Mouse (Mus musculus) gastrocnemius, adult 18-20 months (tissue): ENCODE measurements around the gene Foxo3. TPM values are rescaled to one million over a fixed set of nuclear protein-coding genes. Genes with fewer than 3 reads are reported as not detected.

Experiments used
- DNase-seq: peaks from one replicate; pipeline ENCODE4 v3.0.0; 2021; ENCODE audit warnings: low spot score
- long read RNA-seq, 2 experiments: library from polyadenylated mRNA; stranded (forward); transcript quantifications; one replicate each; pipeline ENCODE4 v2.0.0; 2021
- total RNA-seq, 2 experiments: library from RNA; stranded (reverse); gene quantifications; 2 replicates each; pipeline ENCODE4 v1.2.3; 2021

The Foxo3 gene
- 10 to 100 TPM; 23.3 to 29.8 TPM for total RNA-seq
- long read RNA-seq, experiment 1, full-length matches to known transcripts: 6 of 7 reads
- long read RNA-seq, experiment 1, partial matches to known transcripts: 0 of 7 reads
- long read RNA-seq, experiment 1, other reads (novel, unspliced or antisense): 1 of 7 reads
- long read RNA-seq, experiment 2, full-length matches to known transcripts: 6 of 8 reads
- long read RNA-seq, experiment 2, partial matches to known transcripts: 0 of 8 reads
- long read RNA-seq, experiment 2, other reads (novel, unspliced or antisense): 2 of 8 reads

- peak; percentile 90 for DNase-seq
These were observed at the start of gene Foxo3 for GRCm38 (mm10) chr10:42276507-42277345. Gene Foxo3, minus strand, starts transcription at chr10:42276755.

GRCm38 (mm10) chr10:42325305-42325704 lies 48.8 kb upstream of the Foxo3 start:
- no peak for DNase-seq

GRCm38 (mm10) chr10:42323978-42324377 lies 47.4 kb upstream of the Foxo3 start:
- no peak for DNase-seq

DNA sequence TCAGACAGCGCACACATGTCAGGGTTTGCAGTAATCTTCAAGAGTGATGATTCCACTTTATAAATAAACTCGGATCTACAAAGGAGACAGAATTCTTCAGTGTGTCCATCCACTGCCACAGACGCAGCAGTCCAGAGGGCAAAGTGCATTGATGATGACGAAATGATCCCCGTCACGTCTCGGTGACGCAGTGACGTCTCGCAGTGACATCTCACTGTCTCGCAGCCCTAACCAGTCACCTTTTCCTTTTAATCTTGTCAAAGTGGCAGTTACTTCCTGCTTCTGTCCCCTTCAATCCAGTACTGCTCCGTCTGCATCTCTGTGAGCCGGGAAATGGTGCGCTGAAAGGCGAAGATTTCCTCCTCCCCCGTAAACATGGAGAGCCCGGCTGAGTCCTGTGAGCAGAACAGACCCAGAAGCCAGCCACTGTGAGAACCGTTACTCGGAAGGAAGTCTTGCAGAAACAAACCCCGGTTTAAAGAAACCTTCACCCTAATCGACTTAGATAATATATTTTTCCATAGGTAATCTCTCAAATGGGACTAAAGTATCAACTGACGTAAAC lies 36.7 kb upstream of the Foxo3 start:
- DNase-seq: no peak

- no peak for DNase-seq
These were observed 36.0 kb upstream of the Foxo3 start for GRCm38 (mm10) chr10:42312557-42312956.

DNA sequence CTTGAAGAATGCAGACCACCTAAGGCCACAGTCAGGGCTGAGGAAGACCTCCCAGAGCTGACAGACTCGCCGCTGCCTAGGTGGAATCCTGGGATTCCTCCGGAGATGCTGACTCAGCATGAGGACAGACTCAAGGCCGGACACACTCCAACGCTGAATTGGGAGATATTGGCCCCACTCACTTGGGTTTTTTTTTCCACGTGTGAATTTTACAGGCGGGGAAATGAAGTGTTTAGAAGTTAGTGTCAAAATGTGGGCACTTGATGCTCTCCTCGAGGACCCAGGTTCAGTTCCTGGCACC lies 32.1 kb upstream of the Foxo3 start:
- DNase-seq: no peak

GRCm38 (mm10) chr10:42307980-42308686 lies 31.6 kb upstream of the Foxo3 start:
- DNase-seq: peak; percentile 70

- DNase-seq: no peak
These were observed 29.9 kb upstream of the Foxo3 start for GRCm38 (mm10) chr10:42306422-42306821.

GRCm38 (mm10) chr10:42300805-42301204 lies 24.2 kb upstream of the Foxo3 start:
- no peak for DNase-seq

GRCm38 (mm10) chr10:42299967-42300366 lies 23.4 kb upstream of the Foxo3 start:
- no peak for DNase-seq

GRCm38 (mm10) chr10:42299426-42299825 lies 22.9 kb upstream of the Foxo3 start:
- DNase-seq: no peak

DNA sequence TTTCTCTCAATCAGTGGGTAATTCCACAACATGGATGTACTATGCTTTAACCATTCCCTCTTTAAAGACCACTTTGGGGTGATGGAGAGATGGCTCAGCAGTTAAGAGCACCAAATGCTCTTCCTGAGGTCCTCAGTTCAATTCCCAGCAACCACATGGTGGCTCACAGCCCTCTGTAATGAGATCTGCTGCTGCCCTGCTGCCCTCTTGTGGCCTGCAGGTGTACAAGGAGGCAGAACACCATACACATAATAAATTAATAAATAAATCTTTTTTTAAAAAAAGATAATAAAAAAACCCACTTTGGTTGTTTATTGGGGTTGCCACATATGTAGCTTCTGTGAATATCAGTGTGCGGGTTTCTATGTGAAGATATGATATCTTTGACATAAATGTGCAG lies 21.4 kb upstream of the Foxo3 start:
- no peak for DNase-seq

- DNase-seq: no peak
These were observed 20.6 kb upstream of the Foxo3 start for GRCm38 (mm10) chr10:42297109-42297508.

- DNase-seq: no peak
These were observed 20.0 kb upstream of the Foxo3 start for GRCm38 (mm10) chr10:42296559-42296958.

- DNase-seq: peak; percentile 40
These were observed 18.5 kb upstream of the Foxo3 start for GRCm38 (mm10) chr10:42295028-42295427.

DNA sequence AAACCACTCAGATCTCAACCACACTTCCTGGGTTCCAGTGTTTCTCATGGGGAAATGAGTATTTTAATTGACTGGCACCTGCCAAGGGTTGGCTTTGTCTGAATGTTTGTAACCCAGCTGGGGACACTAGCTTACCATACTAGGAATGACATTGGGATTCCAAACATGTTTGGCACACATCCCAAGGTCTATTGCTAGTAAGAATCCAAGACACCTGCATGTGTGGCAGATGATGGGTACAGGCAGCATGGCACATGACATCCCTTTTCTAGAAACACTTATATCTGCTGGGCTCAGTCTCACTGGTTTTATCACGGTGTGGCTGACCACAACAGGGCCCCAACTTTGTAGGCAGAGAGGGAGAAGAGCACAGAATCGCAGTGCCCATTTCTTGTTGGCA lies 17.8 kb upstream of the Foxo3 start:
- no peak for DNase-seq

DNA sequence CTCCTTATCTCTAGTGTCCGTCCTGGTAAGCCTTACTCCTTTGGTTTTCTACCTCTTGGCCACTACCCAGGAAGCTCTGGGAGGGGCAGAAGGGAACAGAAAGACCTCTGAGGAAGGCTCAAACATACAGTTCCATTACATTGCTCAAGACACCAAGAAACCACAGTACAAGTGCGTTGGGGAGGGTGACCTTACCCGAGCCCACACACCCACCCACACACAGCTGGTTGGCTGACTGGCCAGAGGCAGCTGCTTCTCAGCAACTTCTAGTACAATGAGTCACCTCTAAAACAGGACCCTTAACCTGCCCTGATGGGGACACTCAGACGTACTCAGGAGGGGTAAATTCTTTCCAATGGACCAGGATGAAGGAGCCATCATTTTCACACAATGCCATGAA lies 17.3 kb upstream of the Foxo3 start:
- no peak for DNase-seq

DNA sequence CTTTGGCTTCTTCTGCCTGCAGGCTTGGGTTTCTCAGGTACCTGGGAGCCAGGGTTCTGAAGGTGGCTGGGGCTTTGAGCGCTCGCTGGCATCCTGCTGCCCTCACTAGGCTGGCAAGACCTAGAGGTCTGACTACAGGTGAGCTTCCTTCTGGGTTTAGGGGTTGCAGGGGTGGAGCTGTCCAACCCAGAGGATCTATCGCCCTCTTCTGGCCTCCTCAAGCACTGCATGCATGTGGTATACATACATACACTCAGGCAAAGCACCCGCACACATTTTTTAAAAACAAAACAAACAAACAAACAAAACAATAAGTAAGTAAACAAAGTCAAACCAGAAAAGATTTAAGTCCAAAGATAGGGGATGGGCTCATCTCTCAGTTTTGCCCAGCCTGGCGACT lies 14.8 kb upstream of the Foxo3 start:
- peak; percentile 50 for DNase-seq

GRCm38 (mm10) chr10:42287666-42288065 lies 11.1 kb upstream of the Foxo3 start:
- no peak for DNase-seq

- no peak for DNase-seq
These were observed 1.8 kb upstream of the Foxo3 start for GRCm38 (mm10) chr10:42278307-42278850.

GRCm38 (mm10) chr10:42277476-42278306 lies 1.1 kb upstream of the Foxo3 start:
- peak; percentile 98 for DNase-seq
